Mouse (Mus musculus) erythroblast, embryonic 14.5 days (primary cell): ENCODE data around the gene Prdm15.

Experiments
- GATA1 ChIP-seq: IDR thresholded peaks from 2 replicates; pipeline ENCODE4 v1.6.1; 2012; ENCODE audit warnings: low read length, inconsistent platforms, mixed read lengths
- TAL1 ChIP-seq: IDR thresholded peaks from 3 replicates; pipeline ENCODE4 v1.6.1; 2012; ENCODE audit warnings: low read length, inconsistent platforms, mixed read lengths

DNA sequence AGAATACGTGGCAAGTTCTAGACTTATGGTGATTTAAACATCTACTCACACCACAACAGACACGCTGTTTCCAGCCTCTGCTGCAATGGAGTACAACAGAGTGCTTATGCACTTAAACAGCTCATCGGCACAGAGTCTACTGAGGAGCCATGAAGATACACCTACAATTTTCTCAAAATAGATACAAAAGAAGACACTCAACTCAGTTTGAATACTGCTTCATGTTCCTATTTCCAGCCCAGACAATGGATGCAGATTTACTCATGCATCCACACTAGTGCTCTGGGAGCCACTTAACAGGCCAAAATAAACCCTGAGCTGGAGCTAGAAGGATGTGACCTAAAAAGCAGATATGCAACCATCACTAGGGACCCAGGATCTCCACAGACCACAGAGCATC is 42.8 kb downstream of the Prdm15 start:
- TF ChIP-seq GATA1: no peak
- TF ChIP-seq TAL1: no peak
